Mouse (Mus musculus) ES-Bruce4 (cell line): ENCODE data around the gene Dnajc15.

Source experiments
- CTCF ChIP-seq: IDR thresholded peaks from one replicate; pipeline ENCODE4 v1.8.1; 2011; ENCODE audit warnings: low read depth, low read length
- POLR2A ChIP-seq: IDR thresholded peaks from one replicate; pipeline ENCODE4 v1.8.1; 2011; ENCODE audit warnings: low read length; ENCODE audit not compliant: insufficient read depth

DNA sequence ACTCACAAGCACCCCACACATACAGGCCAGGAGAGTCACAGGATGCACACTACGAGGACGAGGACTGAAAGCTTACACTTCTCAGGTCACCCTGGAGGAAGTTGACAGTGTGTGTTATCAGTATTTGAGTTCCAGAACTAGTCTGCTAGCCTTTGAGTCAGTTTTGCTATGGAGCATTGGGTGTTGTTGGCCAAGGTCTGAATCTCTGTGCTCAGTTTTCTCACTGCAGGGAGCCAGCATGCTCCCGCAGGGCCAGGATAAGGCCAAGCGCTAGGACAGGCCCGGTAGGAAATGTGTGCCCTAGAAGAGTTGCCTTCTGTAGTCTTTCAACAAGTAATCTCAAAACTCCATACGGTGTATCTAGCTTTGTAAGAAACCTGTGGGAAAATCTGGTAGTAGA is 34.4 kb downstream of the Dnajc15 start:
- no peak for TF ChIP-seq POLR2A
- no peak for TF ChIP-seq CTCF
